Mouse (Mus musculus) gonadal fat pad, adult 2 months (tissue): ENCODE measurements around the gene B230118H07Rik. TPM values are rescaled to one million over a fixed set of nuclear protein-coding genes. Genes with fewer than 3 reads are reported as not detected.

Source experiments
- DNase-seq: peaks from one replicate; pipeline ENCODE4 v3.0.0-alpha.2; 2012; ENCODE audit warnings: low read depth
- polyA plus RNA-seq: library from polyadenylated mRNA; depleted of rRNA; stranded (reverse); fragments of >200 nt; gene quantifications from 2 replicates; pipeline ENCODE4 v1.2.3, GENCODE M21; 2012

B230118H07Rik gene
- polyA plus RNA-seq, 1 experiment, result 8.6 TPM

DNA sequence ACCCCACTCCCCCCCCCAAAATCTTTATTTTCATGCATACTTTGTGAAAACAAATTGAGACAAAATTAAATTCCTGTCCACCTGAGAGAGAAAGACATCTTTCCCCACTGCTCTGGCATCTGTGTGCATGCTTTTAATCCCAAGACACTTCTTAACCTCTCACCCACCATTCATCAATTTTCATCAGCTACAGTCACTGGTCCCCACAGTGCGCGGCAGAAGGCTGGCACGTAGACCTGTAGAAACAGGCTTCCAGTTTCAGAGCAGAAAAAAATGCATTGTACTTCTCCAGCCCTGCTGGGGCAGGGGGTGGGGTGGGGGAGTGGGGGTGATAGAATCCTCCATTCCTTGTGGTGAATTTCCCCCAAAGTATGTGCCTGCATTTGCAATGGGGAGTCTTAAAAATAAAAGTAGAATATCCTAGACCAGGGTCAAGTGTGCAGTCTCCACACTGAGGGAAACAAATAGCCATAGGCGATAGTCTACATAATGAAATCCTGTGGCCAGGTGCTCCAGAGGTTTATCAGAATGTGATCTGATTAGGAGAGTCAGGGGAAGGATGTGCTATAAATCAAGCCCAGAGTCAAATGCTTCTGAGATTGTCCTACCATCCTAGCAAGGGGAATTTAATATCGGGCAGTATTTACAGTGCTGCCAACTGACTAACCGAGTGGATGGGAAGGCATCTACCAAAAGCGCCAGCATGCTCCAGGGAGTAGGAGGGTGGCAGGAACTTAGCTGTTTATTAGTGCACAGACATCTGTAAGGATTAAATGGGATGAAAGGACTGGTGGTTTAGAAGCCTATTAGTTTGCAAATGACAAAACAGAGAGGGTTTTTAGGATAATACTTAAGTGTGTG is 10.1 kb downstream of the B230118H07Rik start:
- DNase-seq, result no peak

DNA sequence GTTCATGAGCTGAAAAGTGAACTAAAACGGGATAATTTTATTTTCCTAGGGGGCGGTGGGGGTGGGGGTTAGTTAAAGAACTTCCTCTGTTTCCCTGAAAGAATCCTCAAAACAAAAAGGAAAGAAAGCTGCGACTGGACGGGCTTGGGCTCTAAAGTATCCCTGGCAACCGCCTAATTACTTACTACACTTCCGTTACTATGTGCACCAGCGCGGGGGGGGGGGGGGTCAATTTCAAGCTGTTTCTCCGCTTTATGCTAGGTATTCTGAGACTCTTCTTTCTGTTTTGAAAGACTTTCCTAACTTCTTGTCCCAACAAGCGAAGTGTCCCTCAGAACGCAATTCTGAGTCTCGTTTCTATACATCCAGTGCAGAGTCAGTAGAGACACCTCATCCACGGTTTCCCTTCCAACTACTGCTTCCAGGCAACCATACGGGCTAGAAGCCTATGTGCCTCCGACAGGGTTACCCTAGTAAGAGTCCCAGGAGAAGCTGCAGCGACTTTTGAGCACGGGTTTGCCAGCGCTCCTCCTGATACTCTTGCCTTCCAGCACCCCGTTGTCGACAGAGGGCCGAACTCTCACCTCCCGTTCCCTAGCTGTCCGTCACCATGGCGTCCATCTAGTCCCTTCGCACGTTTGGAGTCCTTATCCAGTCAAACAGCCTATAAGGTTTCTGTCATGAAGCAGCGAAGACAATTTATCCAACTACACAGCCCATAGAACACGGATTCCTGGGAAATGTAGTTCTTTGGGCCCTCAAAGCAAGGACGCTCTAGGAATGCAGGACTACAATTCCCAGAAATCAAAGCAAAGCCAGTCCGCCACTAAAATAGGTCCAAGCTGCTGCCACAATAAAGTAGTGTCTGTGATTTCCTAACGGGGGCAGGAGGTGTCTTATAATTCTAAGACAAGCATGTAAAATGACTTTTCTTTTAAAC is 20.8 kb downstream of the B230118H07Rik start:
- peak; percentile 99 for DNase-seq

DNA sequence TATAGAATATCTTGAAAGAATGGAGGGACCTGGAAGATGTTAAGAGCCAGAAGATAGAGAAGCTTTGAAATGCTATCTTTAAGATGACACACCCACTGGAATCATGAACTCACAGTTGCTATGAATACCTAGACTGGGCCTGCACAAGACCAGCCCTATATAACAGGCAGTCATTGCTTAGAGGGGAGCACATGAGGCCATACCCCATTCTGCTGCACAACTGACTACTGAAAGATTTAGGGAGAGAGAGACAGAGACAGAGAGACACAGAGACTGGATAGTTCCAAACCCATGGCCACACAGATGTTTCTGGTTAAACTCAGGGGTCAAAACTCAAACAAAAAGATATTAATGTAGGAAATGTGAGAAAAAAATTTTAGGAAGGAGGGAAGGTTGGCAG is 22.1 kb downstream of the B230118H07Rik start:
- DNase-seq, result no peak

DNA sequence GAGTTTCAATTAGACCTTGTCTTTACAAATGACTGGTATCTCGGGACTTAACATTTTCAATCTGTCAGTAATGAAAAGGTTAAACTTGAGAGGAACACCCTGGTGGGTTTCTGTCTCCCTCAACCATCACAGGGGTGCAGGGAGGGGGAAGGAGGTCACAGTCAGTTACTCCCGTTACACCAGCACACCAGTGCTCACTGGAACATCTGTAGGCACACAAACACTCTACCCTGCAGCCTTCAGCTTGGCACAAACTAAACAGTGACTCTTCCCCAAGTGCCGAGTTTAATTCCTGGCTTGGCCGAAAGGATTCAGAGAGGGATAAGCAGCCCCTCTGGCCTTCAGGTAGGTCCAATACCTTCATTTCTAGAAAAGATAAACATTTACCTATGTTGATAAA is 24.8 kb downstream of the B230118H07Rik start, which contains the start of gene Rag2:
Rag2 (plus strand) TSS at position 193 of the 400 bp plus-strand sequence.
- DNase-seq, result no peak

DNA sequence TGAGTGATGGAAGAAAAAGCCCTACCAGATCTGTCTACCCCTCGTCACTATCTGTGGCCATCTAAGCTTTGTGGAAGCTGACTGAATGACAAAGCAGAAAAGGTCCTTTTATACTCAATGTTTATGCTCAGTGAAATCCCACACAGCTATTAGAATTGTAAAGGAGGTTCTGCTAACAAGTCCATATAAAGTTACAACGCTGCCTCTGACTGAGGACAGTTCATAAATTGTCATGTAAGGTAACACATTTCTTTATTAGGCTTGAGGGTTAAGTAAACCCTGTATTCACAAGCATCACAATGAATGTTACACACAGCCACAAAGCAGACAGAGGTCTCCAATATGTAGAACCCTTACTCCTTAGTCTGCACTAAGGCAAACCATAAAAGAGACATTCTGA is 25.3 kb downstream of the B230118H07Rik start:
- DNase-seq, result no peak

DNA sequence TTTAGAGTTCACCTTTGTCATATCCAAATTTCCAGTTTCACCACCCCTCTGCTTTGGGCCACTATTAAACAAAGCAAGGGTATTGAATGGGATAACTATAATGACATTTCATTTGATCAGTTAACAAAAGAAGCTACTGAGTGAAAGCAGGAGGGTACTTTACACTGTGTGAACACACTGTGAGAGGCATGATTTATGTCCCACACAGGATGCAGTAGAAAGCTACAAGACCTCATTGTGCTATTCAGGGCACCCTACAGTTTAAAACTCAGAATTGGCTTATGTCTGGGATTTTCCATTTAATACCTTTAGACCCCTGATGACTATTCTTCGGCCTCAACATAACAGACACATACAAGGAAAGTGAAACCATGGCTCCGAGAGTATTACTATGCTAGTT is 26.3 kb downstream of the B230118H07Rik start:
- no peak for DNase-seq

DNA sequence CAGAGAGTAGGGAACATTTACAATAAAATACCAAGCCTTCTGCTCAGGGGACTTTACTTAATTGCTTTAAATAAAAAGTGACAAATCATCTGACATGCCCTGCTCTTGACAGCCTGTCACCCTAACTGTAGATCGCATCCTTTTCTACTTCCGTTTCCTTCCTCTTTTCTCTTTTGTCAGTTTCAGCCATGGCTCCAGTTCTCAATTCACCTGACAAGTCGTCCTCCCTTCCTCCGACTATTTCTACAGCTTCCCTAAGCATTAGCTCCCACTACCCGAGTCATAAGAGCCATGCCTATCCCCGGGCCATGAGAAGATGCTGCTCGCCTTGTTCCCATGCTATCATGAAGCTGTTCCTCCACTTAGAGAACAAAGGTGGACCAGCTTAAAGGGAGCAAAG is 27.7 kb downstream of the B230118H07Rik start:
- no peak for DNase-seq

DNA sequence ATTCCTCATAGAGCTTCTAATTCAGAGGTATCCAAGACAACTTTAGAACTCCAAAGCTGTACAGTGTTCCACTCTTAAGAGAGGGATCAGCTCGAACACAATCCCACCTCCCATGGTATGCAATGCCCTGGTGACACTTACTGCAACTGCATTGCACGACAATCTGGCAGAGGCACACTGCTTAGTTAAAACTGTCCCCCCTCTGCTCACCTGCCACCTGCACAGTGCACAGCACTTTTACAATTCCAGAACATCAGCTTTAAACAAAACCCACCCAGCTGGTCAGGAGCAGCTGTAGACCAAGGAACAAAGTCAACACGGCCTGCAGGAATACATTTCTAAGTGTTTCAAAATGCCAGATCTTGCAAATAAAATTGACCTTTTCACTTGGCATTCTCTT is 28.4 kb downstream of the B230118H07Rik start:
- no peak for DNase-seq

DNA sequence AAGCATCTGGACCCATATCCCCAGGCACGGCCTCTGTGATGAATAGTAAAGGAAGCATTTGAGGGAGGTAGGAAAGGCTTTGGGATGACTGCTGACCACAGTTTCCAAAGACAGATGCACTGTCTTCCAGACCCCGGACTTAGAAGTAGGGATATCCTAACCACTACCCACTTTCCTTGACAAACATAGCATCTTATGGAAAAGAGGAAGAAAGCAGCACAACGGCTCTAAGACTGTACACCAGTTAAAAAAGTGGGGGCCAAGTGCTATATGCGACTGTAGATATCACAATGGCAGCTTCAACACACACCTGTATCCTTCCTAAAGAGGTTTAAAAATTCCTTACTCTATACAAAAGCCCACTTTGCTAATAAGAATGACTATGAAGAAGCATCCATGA is 31.0 kb downstream of the B230118H07Rik start:
- no peak for DNase-seq

DNA sequence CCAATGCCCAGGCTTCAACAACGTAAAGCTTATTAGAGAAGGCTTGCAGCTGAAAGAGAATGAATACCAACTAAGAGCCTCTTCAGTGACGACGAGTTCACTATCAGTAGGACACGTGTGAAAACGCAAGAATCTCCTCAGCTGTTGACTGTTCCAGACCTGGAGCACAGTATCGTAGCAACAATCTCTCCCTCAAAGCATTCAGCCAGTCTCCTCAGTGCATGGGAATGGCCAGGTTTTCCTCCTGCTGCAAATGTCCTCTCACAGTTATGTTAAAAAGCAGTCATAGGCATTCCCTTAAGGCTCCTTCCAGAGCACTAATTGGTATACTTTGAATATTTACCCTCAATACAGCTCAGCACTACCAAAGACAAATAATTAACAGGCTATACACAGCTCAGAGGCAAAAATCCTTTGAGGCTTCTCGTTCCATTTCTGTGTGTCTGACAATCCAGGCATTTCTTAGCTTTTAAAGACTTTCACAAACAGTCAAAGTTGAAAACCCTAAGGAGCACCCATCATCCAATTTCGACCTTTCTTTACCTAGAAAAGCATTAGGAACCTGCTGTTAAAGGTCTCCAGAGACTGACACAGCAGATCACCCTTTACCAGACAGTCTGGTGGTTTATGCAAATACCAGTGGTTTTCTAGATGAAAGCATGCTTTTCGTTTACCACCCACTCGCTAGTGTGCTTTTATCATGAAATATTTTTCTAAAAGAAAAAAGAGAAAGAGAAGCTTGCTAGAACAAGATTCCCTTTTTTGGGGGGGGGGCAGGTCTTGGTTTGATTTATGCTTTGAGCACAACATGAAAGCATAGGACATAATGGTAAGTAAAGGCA is 33.6 kb downstream of the B230118H07Rik start:
- no peak for DNase-seq

DNA sequence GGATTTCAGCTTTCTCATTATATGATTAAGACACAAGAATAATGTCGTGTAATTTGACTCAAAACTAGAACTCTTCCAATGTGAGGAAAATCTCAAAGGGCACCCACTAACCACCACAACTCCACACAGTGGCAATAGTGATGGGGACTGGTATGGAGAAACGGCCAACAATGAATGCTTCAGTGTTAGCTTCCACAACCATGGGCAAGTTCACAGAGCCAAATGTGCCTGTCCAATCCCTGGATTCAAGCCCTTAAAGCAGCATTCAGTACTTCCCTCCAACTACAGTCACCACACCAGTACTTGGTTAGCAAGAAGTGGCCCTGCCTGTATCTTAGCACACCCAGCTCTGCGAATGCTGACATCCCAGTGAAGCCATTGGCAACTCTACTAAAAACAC is 38.5 kb downstream of the B230118H07Rik start:
- DNase-seq, result no peak

DNA sequence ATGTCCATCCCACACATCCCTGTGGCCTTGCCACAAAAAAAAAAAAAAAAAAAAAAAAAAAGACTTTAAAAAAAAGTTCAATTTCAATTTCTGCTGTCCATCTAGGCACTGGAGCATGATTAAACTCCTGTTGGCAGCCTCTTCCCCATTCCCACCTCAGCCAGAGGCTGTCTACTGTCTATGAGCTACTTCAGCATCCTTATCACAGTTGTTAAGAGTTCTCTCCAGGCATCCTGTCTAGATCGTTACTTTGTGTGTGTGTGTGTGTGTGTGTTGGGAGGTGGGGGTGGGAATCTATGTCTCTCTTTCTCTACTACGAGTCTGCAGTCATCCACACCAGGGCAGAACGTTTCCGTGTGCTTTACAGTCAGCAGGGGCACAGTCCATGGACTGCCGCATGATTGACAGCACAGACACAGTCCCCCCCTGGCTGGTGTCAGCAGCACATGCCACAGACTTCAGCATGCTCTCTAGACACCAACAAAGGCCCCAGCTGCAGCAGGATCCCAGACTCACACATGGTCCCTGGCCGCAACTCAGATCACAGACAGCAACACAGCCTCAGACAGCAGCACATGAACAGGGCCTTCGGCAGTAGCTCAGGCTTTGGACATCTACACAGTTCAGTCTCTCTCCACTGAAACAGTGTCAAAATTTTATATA is 41.0 kb downstream of the B230118H07Rik start:
- no peak for DNase-seq

DNA sequence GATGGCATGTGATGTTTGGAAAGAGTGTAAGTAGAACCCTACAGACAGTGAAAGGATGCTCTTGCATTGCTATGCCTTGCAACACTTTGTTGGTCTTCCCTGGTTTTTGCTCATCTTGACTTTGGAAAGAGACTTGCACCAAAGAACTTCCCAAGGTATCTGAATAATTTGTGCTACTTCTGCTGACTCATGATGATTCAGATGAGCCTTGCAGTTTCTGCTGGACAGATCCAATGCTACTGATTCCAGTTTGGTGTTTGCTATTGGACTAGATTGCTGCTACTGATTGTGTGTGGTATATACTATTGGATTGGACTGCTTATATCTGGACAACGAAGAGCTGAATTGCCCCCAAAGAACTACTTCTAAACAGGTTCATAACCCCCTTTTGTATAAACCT is 46.2 kb downstream of the B230118H07Rik start:
- no peak for DNase-seq

DNA sequence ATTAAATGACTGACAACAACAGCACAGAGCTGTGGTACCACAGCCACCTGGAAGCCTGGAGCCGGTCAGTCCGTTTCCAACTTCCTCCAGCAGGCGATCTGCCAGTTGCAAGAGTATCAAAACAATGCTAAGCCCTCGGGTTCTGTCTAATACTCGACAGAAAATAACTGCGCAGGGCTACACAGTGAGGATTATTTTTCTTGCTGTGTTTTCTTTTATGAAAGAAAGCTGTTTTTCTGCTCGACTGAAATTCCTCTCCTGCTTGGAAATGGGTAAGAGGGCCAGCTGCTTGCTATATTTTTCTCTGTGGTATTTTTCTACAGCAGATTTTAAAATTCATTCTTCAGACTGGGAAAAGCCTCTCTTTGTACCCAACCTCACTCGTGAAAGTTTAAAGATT is 48.6 kb downstream of the B230118H07Rik start:
- no peak for DNase-seq

DNA sequence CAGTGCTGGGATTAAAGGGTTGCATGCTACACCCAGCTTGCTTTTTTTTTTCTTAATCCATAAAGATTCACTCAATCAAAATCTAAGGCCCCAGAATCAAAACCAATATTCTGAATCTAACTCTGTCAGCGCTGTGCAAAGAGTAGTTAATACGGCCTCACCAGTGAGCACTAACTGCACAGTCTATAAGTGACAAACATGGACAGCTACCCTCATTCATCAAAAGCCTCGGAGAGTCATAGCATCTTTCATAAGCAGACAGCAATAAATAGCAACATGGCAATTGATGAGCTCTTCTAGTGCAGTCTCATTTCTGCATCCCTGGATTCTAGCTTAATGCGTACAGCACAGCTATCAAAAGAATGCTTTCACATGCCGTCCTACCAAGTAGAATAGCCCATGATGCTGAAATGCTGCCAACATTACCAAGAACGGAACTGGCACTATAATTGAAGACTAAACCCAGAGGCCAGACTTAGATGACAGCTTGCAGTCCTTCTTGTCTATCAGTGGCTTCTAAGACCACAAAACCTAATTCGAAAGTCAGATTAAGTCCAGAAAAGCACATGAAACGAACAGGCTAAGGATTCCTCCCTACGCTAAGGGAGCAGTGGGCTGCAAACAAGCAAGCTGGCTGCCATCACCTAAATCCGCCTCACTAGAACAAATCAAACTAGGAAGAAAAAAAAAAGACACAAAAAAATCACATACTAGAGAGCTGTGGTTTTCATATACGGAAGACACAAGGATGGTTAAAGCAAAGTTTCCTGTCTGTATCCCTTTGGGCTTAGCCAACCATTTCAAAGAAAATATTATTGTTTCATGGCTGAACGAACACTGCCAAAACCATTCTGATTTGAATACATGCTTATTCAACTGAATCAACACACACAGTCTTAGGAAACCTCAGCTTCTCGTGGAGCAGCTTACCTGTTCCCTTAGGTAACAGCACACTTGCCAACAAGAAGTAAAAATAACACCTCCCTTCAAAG is 50.8 kb downstream of the B230118H07Rik start:
- no peak for DNase-seq

DNA sequence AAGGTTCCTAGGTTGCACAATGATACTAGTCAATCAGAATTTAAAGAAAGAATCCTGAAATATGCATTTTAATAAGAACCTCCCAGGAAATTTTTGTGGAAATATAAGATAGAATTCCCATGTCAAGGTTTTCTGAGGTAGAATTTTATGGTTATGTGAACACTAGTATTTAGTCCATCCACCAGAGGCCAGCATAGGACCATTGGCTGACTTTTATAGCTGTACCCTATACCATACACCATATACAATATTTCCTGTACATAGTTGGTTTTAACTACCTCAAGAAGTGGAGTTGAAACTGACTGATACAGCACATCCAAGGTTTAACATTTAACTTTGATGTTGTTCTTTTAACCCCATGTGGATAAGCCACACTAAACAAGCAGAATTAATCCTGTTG is 52.1 kb downstream of the B230118H07Rik start:
- DNase-seq, result no peak

DNA sequence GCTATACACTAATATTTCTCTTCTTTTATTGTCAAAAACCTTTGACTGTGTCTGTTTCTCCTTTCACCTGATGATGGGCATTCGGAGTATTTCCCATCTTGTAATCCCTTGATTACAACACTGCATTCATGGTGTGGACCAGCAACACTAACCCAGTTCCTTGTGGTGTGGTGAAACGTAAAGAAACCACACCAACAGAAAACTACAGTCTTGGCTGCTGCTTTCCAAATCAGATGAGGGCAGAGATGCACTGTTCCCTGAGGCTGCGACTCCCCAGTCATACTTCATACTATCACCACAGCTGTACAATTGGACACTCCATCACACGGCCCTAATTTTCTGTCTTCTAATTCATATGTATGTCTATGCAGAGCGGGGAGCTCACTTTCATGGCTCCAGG is 54.7 kb downstream of the B230118H07Rik start:
- DNase-seq, result no peak

DNA sequence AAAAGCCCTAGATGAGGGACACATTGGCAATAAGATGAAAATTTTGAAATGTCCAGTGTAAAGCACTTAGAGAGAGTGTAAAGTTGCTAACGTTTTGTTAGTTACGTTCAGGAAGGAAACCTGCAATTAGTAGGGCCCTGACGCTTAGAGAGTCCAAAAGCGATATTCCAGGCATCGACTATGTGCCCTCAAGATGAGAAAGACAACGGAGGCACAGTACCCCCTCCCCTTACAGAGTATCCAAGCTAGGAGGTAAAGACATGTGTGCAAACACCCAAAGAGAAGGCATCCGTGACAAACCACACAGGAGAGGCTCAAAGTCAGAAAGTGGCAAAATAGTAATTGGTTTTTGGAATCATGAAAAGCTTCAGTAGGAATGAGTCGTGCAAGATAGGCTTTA is 56.4 kb downstream of the B230118H07Rik start:
- DNase-seq, result no peak

DNA sequence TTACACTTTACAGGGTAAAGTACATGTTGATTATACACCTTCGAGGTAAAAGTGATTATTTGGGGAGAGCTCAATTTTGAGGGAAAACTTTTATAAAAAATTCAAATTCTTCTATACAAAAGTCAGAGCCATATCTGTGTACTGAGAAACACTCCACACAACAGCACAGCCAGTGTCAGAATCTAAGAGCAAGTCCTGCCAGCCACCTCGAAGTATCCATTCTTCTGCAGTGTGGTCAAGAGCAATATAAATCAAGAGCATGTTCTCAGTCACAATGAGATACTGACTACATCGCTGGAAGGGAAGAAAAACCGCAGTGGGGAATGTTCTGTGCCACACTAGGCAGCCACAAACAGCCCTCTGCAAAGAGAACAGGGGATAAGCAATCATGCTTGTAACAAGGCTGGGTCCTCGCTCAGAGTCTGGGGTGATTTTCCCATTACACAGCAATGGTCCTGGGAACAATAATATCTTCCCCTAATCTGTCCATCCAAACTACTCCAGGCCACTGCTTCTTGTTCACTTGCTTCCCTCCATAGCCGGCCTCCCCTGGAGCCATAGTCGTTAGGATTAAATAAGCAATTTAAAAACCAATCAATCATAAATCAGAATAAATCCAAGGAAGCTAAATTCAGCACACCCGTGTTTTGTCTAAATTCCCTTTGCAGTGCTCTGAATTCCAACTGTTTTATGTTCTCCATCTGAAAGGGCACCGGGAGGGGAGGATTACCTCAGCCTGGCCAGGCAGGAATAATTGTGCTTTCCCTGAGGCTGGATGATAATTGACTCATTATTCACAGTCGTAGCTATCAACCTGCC is 57.1 kb downstream of the B230118H07Rik start:
- DNase-seq, result no peak
